Mouse (Mus musculus) lung, postnatal 0 days (tissue): ENCODE measurements at regions not wholly inside any gene's neighbourhood (a gene's known extent, or its start where the extent isn't known, plus 50 kb on each side); places are given as distances from the start of the nearest gene placed in this dataset.

Experiments used
- CTCF ChIP-seq: IDR thresholded peaks from 2 replicates; pipeline ENCODE4 v1.5.1; 2016; ENCODE audit warnings: antibody characterized with exemption, mild to moderate bottlenecking
- EP300 ChIP-seq: IDR thresholded peaks from 2 replicates; pipeline ENCODE4 v1.6.1; 2016; ENCODE audit warnings: antibody characterized with exemption, mild to moderate bottlenecking, control low read depth

GRCm38 (mm10) chr11:42857687-42858086 lies 177.9 kb upstream of the Gm9972 start:
- TF ChIP-seq CTCF (no peak), EP300 (no peak)
